Mouse (Mus musculus): Measurements from ENCODE around the gene Gpd1. TPM values are rescaled to one million over a fixed set of nuclear protein-coding genes. Genes with fewer than 3 reads are reported as not detected.

Gene Gpd1
- total and polyA plus RNA-seq, 3 experiments: 0.24 to 0.56 (median 0.25) TPM

- Histone ChIP-seq H3K4me2 (ENCODE audit: insufficient read depth, low read depth, poor library complexity, severe bottlenecking) (peak within 1 kb of the TSS; percentile 27), H3K4me1 (ENCODE audit: control insufficient read depth in 1 of 2, insufficient read depth in 2 of 2) (peaks cover 0 to 10% of the 10 kb centered on the region in 2 experiments; a peak in 1 of 4 replicates), H3K36me3 (replicated peaks in 1 of 2; ENCODE audit: control insufficient read depth in 1 of 2, insufficient read depth in 1 of 2, low read length in 1 of 2) (no peaks in the 10 kb centered on the region), H3K27ac (ENCODE audit: insufficient read depth, low read depth) (no peak within 1 kb of the TSS), H3K79me2 (replicated peaks; ENCODE audit: control insufficient read depth, extremely low read depth, insufficient read depth, poor library complexity, severe bottlenecking) (no peaks in the 10 kb centered on the region), H3K27me3 (replicated peaks) (peaks cover 72% of the 10 kb centered on the region), H3K9ac (ENCODE audit: insufficient read depth, low read depth) (no peak within 1 kb of the TSS), H3K9me3 (replicated peaks; ENCODE audit: low read length) (peaks cover 4% of the 10 kb centered on the region), H3K4me3 (replicated peaks in 1 of 3; ENCODE audit: low read depth in 2 of 3, low read length in 2 of 3, poor library complexity in 1 of 3) (peak within 1 kb of the TSS in 1 of 3 experiments; percentile 9)
- TF ChIP-seq BHLHE40 (IDR thresholded peaks at IDR 0.05; ENCODE audit: low read depth, low read length) (peak; percentile 45), ELF1 (IDR thresholded peaks at IDR 0.05; ENCODE audit: low read depth, low read length) (no peak), NRF1 (IDR thresholded peaks at IDR 0.05; ENCODE audit: low read depth, low read length) (peak; percentile 64)
- in situ Hi-C loops (cut with MboI; ENCODE audit: low pct_ligation_motif_present, low pct_unique_long_range_greater_than_20kb, low sequenced_read_pairs) (loop anchor here (5.0 kb wide), 1 partner anchor 168 kb away; no protein-coding TSS in a partner anchor), dilution Hi-C loops (cut with MboI; ENCODE audit: extremely low pct_ligation_motif_present, extremely low pct_unique_long_range_greater_than_20kb, low sequenced_read_pairs) (no loop called here)
- no peak for DNase-seq (ENCODE audit: extremely low read depth)
These were observed 47.0 kb upstream of the Gpd1 start, which contains the start of gene Asic1 for GRCm38 (mm10) chr15:99670154-99670821. TSS of gene Asic1 (plus strand) at chr15:99670368.

GRCm38 (mm10) chr15:99670964-99671670, 46.2 kb upstream of the Gpd1 start:
- H3K9me3 ChIP-seq (replicated peaks; ENCODE audit: low read length): peaks cover 4% of the 10 kb centered on the region
- peaks cover 0 to 10% of the 10 kb centered on the region in 2 experiments; a peak in 1 of 4 replicates for H3K4me1 ChIP-seq (ENCODE audit: control insufficient read depth in 1 of 2, insufficient read depth in 2 of 2)
- DNase-seq (ENCODE audit: extremely low read depth): no peak
- in situ Hi-C loops (cut with MboI; ENCODE audit: low pct_ligation_motif_present, low pct_unique_long_range_greater_than_20kb, low sequenced_read_pairs): loop anchor here (5.0 kb wide), 1 partner anchor 169 kb away; no protein-coding TSS in a partner anchor
- peak overlapping the region; percentile 27 for H3K4me2 ChIP-seq (ENCODE audit: insufficient read depth, low read depth, poor library complexity, severe bottlenecking)
- H3K27me3 ChIP-seq (replicated peaks): peaks cover 71% of the 10 kb centered on the region
- H3K27ac ChIP-seq (ENCODE audit: insufficient read depth, low read depth): no peak overlapping the region
- H3K36me3 ChIP-seq (replicated peaks in 1 of 2; ENCODE audit: control insufficient read depth in 1 of 2, insufficient read depth in 1 of 2, low read length in 1 of 2): no peaks in the 10 kb centered on the region
- H3K4me3 ChIP-seq (replicated peaks in 1 of 3; ENCODE audit: low read depth in 2 of 3, low read length in 2 of 3, poor library complexity in 1 of 3): peak overlapping the region in 1 of 3 experiments; percentile 9
- TF ChIP-seq MAX (IDR thresholded peaks at IDR 0.05; ENCODE audit: low read length) (no peak), MYC (IDR thresholded peaks at IDR 0.05; ENCODE audit: low read depth, low read length) (no peak), RAD21 (IDR thresholded peaks at IDR 0.05; ENCODE audit: low read depth, low read length) (no peak), ZMIZ1 (IDR thresholded peaks at IDR 0.05; ENCODE audit: low read depth, low read length) (no peak), HCFC1 (IDR thresholded peaks at IDR 0.05; ENCODE audit: low read depth, low read length) (no peak), POLR2A (IDR thresholded peaks at IDR 0.05; ENCODE audit: low read depth, low read length) (no peak), KAT2A (IDR thresholded peaks at IDR 0.05; ENCODE audit: insufficient replicate concordance, low read length) (no peak), ETS1 (conservative IDR thresholded peaks at IDR 0.05; ENCODE audit: low read depth, low read length) (no peak), RCOR1 (conservative IDR thresholded peaks at IDR 0.05; ENCODE audit: low read depth, low read length) (no peak), CHD1 (IDR thresholded peaks at IDR 0.05; ENCODE audit: low read depth, low read length) (no peak), SIN3A (IDR thresholded peaks at IDR 0.05; ENCODE audit: low read length) (no peak), USF1 (IDR thresholded peaks at IDR 0.05; ENCODE audit: low read depth, low read length) (no peak), E2F4 (IDR thresholded peaks at IDR 0.05; ENCODE audit: insufficient replicate concordance, low read depth, low read length) (no peak), MEF2A (IDR thresholded peaks at IDR 0.05; ENCODE audit: borderline replicate concordance, low read depth, low read length) (no peak), SMC3 (IDR thresholded peaks at IDR 0.05; ENCODE audit: low read depth, low read length) (no peak), CHD2 (IDR thresholded peaks at IDR 0.05; ENCODE audit: low read length) (no peak)
- dilution Hi-C loops (cut with MboI; ENCODE audit: extremely low pct_ligation_motif_present, extremely low pct_unique_long_range_greater_than_20kb, low sequenced_read_pairs): no loop called here
- no peak overlapping the region for H3K9ac ChIP-seq (ENCODE audit: insufficient read depth, low read depth)
- no peaks in the 10 kb centered on the region for H3K79me2 ChIP-seq (replicated peaks; ENCODE audit: control insufficient read depth, extremely low read depth, insufficient read depth, poor library complexity, severe bottlenecking)
